Mouse (Mus musculus): ENCODE measurements around the gene Arr3. TPM values are rescaled to one million over a fixed set of nuclear protein-coding genes. Genes with fewer than 3 reads are reported as not detected.

The Arr3 gene
- polyA plus RNA-seq, 1 experiment from 2014 or later: not detected

Other genes with a start within 250 kb of the Arr3 start
- not detected in 2 replicates for gene Otud6a, start 176.5 kb upstream of the Arr3 start, polyA plus RNA-seq (2014; fragmentation: Nextera tagmentation; extraction: Ambion mirVana)
- gene Awat2, start 162.8 kb upstream of the Arr3 start, polyA plus RNA-seq (2014; fragmentation: Nextera tagmentation; extraction: Ambion mirVana): 0.41 and 1.0 TPM in 2 replicates
- gene Igbp1, start 111.2 kb upstream of the Arr3 start, polyA plus RNA-seq (2014; fragmentation: Nextera tagmentation; extraction: Ambion mirVana): 44.2 and 47.3 TPM in 2 replicates
- gene Dgat2l6, start 80.7 kb upstream of the Arr3 start, polyA plus RNA-seq (2014; fragmentation: Nextera tagmentation; extraction: Ambion mirVana): not detected in 2 replicates
- gene Awat1, start 33.2 kb upstream of the Arr3 start, polyA plus RNA-seq (2014; fragmentation: Nextera tagmentation; extraction: Ambion mirVana): not detected in 2 replicates
- not detected in 2 replicates for gene P2ry4, start 10.6 kb upstream of the Arr3 start, polyA plus RNA-seq (2014; fragmentation: Nextera tagmentation; extraction: Ambion mirVana)
- gene Kif4, start 20.2 kb downstream of the Arr3 start, polyA plus RNA-seq (2014; fragmentation: Nextera tagmentation; extraction: Ambion mirVana): 47.9 and 48.2 TPM in 2 replicates
- gene Pdzd11, start 21.1 kb downstream of the Arr3 start, polyA plus RNA-seq (2014; fragmentation: Nextera tagmentation; extraction: Ambion mirVana): 116 and 118 TPM in 2 replicates
- gene Gdpd2, start 124.4 kb downstream of the Arr3 start, polyA plus RNA-seq (2014; fragmentation: Nextera tagmentation; extraction: Ambion mirVana): 1.3 and 1.6 TPM in 2 replicates
- 6.0 and 11.4 TPM in 2 replicates for gene Dlg3, start 162.2 kb downstream of the Arr3 start, polyA plus RNA-seq (2014; fragmentation: Nextera tagmentation; extraction: Ambion mirVana)